Mouse (Mus musculus): Measurements from ENCODE around the gene H3f3b. TPM values are rescaled to one million over a fixed set of nuclear protein-coding genes. Genes with fewer than 3 reads are reported as not detected.

Gene H3f3b
- polyA plus RNA-seq (2015; fragmentation: Nextera tagmentation; extraction: Ambion mirVana): 647 and 691 TPM in 2 replicates

DNA sequence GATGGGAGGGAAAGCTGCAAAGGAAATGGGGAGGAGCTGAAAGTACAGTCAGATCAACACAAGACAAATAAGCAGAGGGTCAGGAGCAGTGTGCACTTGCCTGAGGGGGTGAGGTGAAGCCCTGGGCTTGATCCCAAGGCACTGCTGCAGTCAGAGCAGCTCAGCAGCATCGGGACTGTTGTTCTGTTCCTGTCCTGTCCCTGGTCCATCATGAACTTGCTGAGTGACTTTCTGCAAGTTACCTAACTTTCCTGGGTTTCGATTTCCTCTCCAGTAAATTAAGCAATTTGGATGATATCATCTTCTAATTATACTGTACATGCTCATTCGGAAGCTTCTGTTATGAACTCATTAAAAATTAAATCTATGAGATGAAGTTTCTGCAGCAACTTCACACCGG lies at the start of gene H3f3b:
Gene H3f3b (minus strand): TSS at position 207 of the 400 bp plus-strand sequence.
- Histone ChIP-seq H3K4me1 (peaks cover 27% of the 10 kb centered on the region), H3K27ac (replicated peaks) (no peak within 1 kb of the TSS), H3K4me2 (no peak within 1 kb of the TSS), H3K27me3 (replicated peaks) (no peaks in the 10 kb centered on the region), H3K36me3 (peaks cover 5% of the 10 kb centered on the region), H3K4me3 (no peak within 1 kb of the TSS), H3K9ac (no peak within 1 kb of the TSS), H3K9me3 (no peaks in the 10 kb centered on the region)
- 72% methylated on average over 4 of the region's 4 CpGs for WGBS
- no peak for ATAC-seq (ENCODE audit: extremely low read depth, insufficient number of reproducible peaks, low FRiP score, low TSS enrichment)

DNA sequence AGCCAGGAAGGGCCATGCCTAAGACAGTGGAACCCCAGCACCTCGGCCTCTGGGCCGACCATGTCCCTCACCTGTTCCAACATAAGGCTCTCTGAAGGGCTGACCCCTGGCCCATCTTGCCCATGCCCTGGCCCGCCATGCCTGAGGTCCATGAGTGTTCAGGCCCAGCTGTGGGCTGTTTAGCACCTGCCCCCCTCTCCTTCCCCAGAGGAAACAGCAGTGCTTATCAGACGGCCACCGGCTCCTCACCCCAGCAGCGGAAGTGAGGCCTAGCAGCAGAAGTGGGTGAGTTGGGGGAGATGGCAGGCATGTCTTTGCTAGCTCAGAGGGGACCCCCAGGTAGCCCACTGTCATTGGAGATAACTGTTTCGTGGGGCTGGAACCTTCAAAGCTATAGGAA lies 49.1 kb upstream of the H3f3b start:
- H3K4me2 ChIP-seq: peak overlapping the region; percentile 64
- ATAC-seq (ENCODE audit: extremely low read depth, insufficient number of reproducible peaks, low FRiP score, low TSS enrichment): no peak
- H3K9me3 ChIP-seq: no peaks in the 10 kb centered on the region
- no peaks in the 10 kb centered on the region for H3K27me3 ChIP-seq (replicated peaks)
- 51% methylated on average over 7 of the region's 7 CpGs for WGBS
- peaks cover 50% of the 10 kb centered on the region for H3K4me1 ChIP-seq
- H3K27ac ChIP-seq (replicated peaks): no peak overlapping the region
- peak overlapping the region; percentile 76 for H3K9ac ChIP-seq
- peak overlapping the region; percentile 35 for H3K4me3 ChIP-seq
- H3K36me3 ChIP-seq: peaks cover 34% of the 10 kb centered on the region

DNA sequence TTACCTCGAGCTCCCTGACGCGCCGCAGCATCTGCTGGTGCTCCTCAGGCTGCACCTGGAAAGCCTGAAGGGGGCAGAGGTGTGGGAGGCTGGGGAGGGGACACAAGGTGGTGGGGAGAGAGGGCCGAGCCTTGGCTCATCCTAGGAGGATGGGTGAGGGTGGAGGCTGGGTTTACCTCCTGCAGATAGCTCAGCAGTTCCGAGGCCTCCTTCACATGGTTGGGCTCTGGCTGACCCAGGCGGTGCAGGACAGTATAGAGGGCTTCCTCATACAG lies 48.4 kb upstream of the H3f3b start:
- H3K27ac ChIP-seq (replicated peaks): no peak overlapping the region
- no peaks in the 10 kb centered on the region for H3K9me3 ChIP-seq
- WGBS: 58% methylated on average over 7 of the region's 7 CpGs
- no peak overlapping the region for H3K4me3 ChIP-seq
- H3K4me2 ChIP-seq: peak overlapping the region; percentile 64; the same call in 1 of the 2 replicates
- H3K27me3 ChIP-seq (replicated peaks): no peaks in the 10 kb centered on the region
- H3K9ac ChIP-seq: peak overlapping the region; percentile 76
- peaks cover 27% of the 10 kb centered on the region for H3K36me3 ChIP-seq
- H3K4me1 ChIP-seq: peaks cover 50% of the 10 kb centered on the region
- ATAC-seq (ENCODE audit: extremely low read depth, insufficient number of reproducible peaks, low FRiP score, low TSS enrichment): no peak

DNA sequence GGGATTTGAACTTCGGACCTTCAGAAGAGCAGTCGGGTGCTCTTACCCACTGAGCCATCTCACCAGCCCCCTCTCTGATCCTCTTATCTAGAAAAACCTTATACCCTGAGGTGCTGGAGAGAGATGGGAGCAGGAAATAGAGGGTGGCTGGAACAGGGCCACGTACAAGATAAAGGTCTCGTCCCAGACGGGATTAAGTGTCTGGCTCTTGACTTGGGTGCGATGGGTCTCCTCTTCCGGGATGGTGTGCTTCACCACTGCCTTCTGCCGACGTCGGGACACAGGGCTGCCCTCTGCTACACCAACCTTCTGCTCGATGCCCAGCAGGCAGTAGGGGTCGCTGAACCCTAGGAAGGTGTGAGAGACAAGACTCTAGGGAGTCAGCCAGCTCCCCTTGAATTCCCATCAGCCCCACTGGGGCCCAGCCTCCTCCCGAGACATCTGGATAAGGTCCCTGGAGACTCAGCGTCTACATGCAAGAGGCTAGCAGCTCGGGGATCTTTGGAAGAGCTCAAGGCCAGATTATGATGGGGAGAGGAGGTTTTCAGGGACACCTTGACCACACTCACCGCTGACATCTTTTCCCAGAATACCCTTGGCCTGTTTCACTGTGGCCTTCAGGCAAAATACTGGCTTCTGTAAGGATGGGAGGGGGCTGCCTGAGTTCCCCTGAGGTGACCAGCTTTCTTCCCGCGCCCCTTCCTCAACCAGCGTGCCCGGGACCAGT lies 47.9 kb upstream of the H3f3b start:
- Histone ChIP-seq H3K4me3 (no peak overlapping the region), H3K4me1 (peaks cover 50% of the 10 kb centered on the region), H3K9ac (no peak overlapping the region; the same call in 1 of the 2 replicates), H3K9me3 (no peaks in the 10 kb centered on the region), H3K4me2 (peak overlapping the region; percentile 64; the same call in 1 of the 2 replicates), H3K27ac (replicated peaks) (no peak overlapping the region), H3K27me3 (replicated peaks) (no peaks in the 10 kb centered on the region), H3K36me3 (peaks cover 22% of the 10 kb centered on the region)
- WGBS: 35% methylated on average over 20 of the region's 20 CpGs
- no peak for ATAC-seq (ENCODE audit: extremely low read depth, insufficient number of reproducible peaks, low FRiP score, low TSS enrichment)

DNA sequence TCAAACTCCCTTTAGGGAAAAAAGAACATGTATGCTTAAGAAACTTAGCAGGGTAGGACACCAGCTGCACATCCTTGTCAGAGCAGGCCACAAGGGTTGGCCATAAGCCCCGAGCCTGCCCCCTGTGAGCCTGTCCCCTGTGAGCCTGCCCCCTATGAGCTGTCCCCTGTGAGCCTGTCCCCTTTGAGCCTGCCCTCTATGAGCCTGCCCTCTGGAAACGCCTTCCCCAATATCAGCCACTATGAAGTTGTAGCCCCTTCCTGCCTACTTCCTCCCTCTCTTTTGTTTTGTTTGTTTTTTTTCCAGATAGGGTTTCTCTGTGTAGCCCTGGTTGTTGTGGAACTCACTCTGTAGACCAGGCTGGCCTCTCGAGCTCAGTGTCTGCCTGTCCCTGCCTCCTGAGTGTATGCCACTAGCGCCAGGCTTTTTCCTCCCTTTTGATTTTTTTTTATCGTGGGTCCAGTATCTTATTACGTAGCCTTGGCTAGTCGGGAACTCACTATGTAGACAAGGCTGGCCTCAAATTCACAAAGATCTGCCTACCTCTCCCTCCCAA lies 46.8 kb upstream of the H3f3b start:
- H3K4me2 ChIP-seq: no peak overlapping the region
- 52% methylated on average over 7 of the region's 7 CpGs for WGBS
- no peak overlapping the region for H3K9ac ChIP-seq
- peak overlapping the region; percentile 32 for H3K27ac ChIP-seq (replicated peaks)
- 0 out of 2 replicates have a peak, but pooled peaks have one; percentile 5 for ATAC-seq (ENCODE audit: extremely low read depth, insufficient number of reproducible peaks, low FRiP score, low TSS enrichment)
- H3K27me3 ChIP-seq (replicated peaks): no peaks in the 10 kb centered on the region
- no peaks in the 10 kb centered on the region for H3K9me3 ChIP-seq
- H3K36me3 ChIP-seq: peaks cover 10% of the 10 kb centered on the region
- no peak overlapping the region for H3K4me3 ChIP-seq
- peaks cover 47% of the 10 kb centered on the region for H3K4me1 ChIP-seq

DNA sequence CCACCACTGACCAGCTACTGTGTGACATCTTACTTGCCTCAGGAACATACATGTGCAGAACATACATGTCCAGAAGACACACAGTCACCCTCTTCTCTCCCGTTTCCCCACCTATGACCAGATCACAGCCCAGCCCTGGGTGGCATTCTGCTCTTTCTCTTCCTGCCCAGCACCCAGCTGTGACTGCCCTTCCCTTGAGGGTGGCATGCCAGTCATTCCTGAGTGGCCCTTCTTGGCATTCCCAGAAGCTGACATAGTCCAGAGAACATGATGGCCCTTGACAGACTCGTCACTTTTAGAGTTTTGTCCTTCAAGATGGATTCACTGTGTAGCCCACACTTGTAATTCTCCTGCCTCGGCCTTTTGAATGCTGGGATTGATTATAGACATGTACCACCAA lies 44.8 kb upstream of the H3f3b start:
- H3K4me1 ChIP-seq: peaks cover 28% of the 10 kb centered on the region
- no peaks in the 10 kb centered on the region for H3K36me3 ChIP-seq
- H3K27ac ChIP-seq (replicated peaks): no peak overlapping the region
- H3K9me3 ChIP-seq: no peaks in the 10 kb centered on the region
- H3K27me3 ChIP-seq (replicated peaks): no peaks in the 10 kb centered on the region
- 62% methylated on average over 3 of the region's 3 CpGs for WGBS
- no peak for ATAC-seq (ENCODE audit: extremely low read depth, insufficient number of reproducible peaks, low FRiP score, low TSS enrichment)
- H3K4me2 ChIP-seq: no peak overlapping the region
- H3K4me3 ChIP-seq: no peak overlapping the region
- no peak overlapping the region for H3K9ac ChIP-seq

DNA sequence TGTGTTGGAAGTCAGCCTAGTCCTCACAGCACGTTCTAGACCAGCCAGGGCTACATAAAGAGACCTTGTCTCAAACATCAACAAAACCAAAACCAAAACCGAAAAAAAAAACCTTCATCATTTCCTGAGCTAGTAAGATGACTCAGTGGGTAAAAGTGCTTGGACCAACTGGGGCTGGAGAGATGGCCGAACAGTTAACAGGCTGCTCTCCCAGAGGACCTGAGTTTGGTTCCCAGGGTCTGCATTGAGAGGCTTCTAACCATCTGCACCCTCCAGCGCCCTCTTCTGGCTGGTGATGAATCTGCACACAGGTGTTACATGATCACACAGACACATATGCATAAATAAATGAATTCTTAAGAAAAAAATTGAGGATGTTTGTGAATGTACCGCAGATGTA lies 43.7 kb upstream of the H3f3b start:
- Histone ChIP-seq H3K9ac (no peak overlapping the region), H3K27me3 (replicated peaks) (no peaks in the 10 kb centered on the region), H3K27ac (replicated peaks) (no peak overlapping the region), H3K4me2 (no peak overlapping the region), H3K4me3 (no peak overlapping the region), H3K9me3 (no peaks in the 10 kb centered on the region), H3K36me3 (no peaks in the 10 kb centered on the region), H3K4me1 (peaks cover 17% of the 10 kb centered on the region)
- WGBS: 59% methylated on average over 5 of the region's 5 CpGs
- no peak for ATAC-seq (ENCODE audit: extremely low read depth, insufficient number of reproducible peaks, low FRiP score, low TSS enrichment)

DNA sequence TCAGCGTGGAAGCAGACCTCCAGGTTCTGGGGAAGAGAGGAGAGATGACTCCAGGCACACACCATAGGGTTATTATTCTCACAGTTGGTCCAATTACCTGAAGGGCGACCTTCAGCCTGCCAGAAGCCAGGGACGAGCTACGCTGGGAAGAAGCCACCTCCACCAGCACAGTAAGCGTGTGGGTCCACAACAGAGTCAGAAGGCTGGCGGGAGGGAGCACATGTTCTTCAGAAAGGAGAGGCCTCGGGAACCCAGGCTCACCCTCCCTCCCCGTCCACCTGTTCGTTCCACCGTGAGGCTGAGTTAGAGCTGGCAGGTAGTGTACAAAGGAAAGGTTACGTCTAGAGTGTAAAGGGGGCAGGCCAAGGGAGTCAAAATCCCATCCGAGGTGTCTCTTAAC lies 37.6 kb upstream of the H3f3b start:
- Histone ChIP-seq H3K9me3 (no peaks in the 10 kb centered on the region), H3K27ac (replicated peaks) (no peak overlapping the region), H3K27me3 (replicated peaks) (no peaks in the 10 kb centered on the region), H3K9ac (no peak overlapping the region), H3K4me1 (no peaks in the 10 kb centered on the region), H3K4me2 (no peak overlapping the region), H3K36me3 (peaks cover 25% of the 10 kb centered on the region), H3K4me3 (no peak overlapping the region)
- 85% methylated on average over 12 of the region's 12 CpGs for WGBS
- ATAC-seq (ENCODE audit: extremely low read depth, insufficient number of reproducible peaks, low FRiP score, low TSS enrichment): no peak

DNA sequence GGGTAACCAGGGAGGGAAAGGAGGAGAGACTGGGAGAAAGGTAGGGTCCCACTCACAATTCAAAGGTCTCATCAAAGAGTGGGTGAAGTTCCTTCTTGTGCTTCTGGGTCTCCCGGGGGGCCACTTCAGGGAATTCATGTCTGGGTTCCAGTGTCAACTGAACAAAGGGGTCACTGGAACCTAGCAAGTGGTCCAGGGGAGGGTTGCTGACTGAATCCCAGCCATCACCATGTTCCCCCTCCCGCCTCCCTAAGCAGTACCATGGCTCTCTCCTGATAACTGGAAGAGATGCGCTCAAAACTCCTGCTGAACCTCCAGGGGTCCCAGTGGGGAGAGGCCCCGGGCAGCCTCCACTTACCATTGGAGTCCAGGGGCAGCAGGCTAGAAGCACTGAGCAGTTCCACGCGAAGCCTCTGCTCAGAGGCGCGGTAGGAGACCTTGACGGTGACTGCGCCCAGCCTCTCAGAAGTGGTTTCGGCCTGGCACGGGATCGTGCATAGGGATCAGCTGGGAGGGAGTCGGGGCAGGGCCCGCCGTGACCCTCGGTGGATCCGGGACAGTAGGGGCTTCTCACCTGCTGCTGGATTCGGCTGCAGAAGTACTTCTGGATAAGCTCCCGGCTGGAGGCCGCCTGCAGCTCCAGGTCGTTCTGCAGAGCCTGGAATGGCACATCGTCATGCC lies 36.6 kb upstream of the H3f3b start:
- H3K27me3 ChIP-seq (replicated peaks): no peaks in the 10 kb centered on the region
- H3K4me3 ChIP-seq: no peak overlapping the region
- H3K27ac ChIP-seq (replicated peaks): no peak overlapping the region
- ATAC-seq (ENCODE audit: extremely low read depth, insufficient number of reproducible peaks, low FRiP score, low TSS enrichment): no peak
- no peak overlapping the region for H3K9ac ChIP-seq
- no peak overlapping the region for H3K4me2 ChIP-seq
- H3K4me1 ChIP-seq: no peaks in the 10 kb centered on the region
- 56% methylated on average over 23 of the region's 23 CpGs for WGBS
- H3K36me3 ChIP-seq: peaks cover 36% of the 10 kb centered on the region
- H3K9me3 ChIP-seq: no peaks in the 10 kb centered on the region

DNA sequence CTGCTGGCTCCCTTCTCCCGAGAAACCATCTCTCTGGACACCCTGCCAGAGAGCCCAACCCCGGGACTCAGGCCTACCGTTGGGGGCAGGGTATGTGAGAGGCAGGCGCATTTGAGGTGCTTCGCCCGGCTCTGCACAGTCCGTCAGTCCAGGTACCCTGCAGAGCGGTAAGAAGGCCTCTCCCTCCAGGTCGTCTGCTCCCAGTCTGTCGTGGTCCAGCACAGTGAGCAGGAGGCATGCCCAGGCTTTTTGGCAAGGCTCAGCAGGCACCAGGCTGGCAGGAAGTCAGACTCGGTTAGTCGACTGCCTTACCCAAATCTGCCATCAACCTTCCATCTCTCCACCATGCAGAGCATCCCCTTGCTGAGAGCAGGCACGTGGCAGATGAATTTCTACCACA lies 35.8 kb upstream of the H3f3b start:
- Histone ChIP-seq H3K9ac (no peak overlapping the region), H3K4me1 (peaks cover 2% of the 10 kb centered on the region; the same call in 1 of the 2 replicates)
- 66% methylated on average over 13 of the region's 13 CpGs for WGBS

DNA sequence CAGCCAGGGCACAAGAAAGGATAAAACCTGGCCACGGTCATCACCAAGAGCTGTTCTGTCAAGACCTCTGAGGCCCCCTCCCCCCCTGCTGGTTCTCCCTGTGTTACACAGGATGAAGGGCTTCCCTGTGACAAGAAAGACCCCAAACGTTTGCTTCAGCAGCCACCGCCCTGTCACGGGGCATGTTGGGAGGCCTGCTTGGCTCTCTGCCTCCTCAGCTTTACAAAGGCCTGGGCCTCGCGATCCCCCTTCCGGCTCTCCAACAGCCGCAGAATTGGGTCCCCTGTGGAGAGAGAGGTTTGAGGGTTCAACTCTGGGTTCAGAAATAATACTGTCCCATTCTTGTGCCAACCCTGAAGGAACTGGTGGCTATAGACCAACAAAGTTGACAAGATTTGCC lies 34.8 kb upstream of the H3f3b start:
- Histone ChIP-seq H3K9ac (no peak overlapping the region), H3K27me3 (replicated peaks) (no peaks in the 10 kb centered on the region), H3K4me2 (no peak overlapping the region), H3K36me3 (peaks cover 54% of the 10 kb centered on the region), H3K4me1 (peaks cover 11% of the 10 kb centered on the region), H3K4me3 (no peak overlapping the region), H3K9me3 (no peaks in the 10 kb centered on the region), H3K27ac (replicated peaks) (no peak overlapping the region)
- ATAC-seq (ENCODE audit: extremely low read depth, insufficient number of reproducible peaks, low FRiP score, low TSS enrichment): no peak
- 68% methylated on average over 8 of the region's 8 CpGs for WGBS

More for the DNA sequence above, 35.8 kb upstream of the H3f3b start:
- Histone ChIP-seq H3K4me3 (no peak overlapping the region), H3K36me3 (peaks cover 43% of the 10 kb centered on the region), H3K9me3 (no peaks in the 10 kb centered on the region), H3K27me3 (replicated peaks) (no peaks in the 10 kb centered on the region), H3K27ac (replicated peaks) (no peak overlapping the region), H3K4me2 (no peak overlapping the region)
- no peak for ATAC-seq (ENCODE audit: extremely low read depth, insufficient number of reproducible peaks, low FRiP score, low TSS enrichment)

All from heart, embryonic 13.5 days (tissue).